Mouse (Mus musculus): Measurements from ENCODE around the gene Gm45618. TPM values are rescaled to one million over a fixed set of nuclear protein-coding genes. Genes with fewer than 3 reads are reported as not detected.
"Not testable (repeated sequence)": the region's sequence is repeated elsewhere in the genome, so short reads cannot be mapped to it uniquely, and the experiment has no call there.

The Gm45618 gene
- polyA plus RNA-seq, 1 experiment = not detected

GRCm38 (mm10) chr7:142140696-142141095 is 20.2 kb upstream of the Gm45618 start:
- H3K4me1 ChIP-seq (ENCODE audit: control insufficient read depth, insufficient read depth, low read length) = no peaks in the 10 kb centered on the region
- no peak overlapping the region for H3K4me3 ChIP-seq (ENCODE audit: insufficient read depth, low read length)
- TF ChIP-seq POLR2A (IDR thresholded peaks at IDR 0.05; ENCODE audit: extremely low read depth, insufficient read depth, low read length) = no peak
- TF ChIP-seq CTCF (IDR thresholded peaks at IDR 0.05; ENCODE audit: extremely low read depth, insufficient read depth, low read length) = no peak
- H3K27ac ChIP-seq (ENCODE audit: insufficient read depth, low read length) = no peak overlapping the region

DNA sequence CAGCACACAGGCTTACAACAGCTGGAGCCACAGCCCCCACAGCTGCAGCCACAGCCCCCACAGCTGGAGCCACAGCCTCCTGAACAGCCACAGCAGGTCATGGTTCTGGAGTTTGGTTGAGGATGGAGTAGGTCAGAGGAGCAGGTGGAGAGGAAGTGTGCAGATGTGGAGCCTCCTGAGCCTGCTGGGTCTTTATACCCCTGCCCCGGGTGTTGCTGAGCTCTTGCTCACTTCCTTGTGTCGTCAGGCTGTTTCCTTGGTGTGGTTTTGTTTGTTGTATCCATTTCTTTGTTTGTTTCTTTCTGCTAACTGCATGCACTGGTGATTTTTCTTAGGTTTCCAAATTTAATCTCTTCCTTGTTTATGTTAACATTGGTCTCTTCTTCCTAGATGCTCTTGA is 15.4 kb upstream of the Gm45618 start, which contains the start of gene Gm39115:
Gm39115 (minus strand) TSS at position 101 of the 400 bp plus-strand sequence.
- H3K4me1 ChIP-seq (ENCODE audit: control insufficient read depth, insufficient read depth, low read length); H3K27ac ChIP-seq (ENCODE audit: insufficient read depth, low read length); H3K4me3 ChIP-seq (ENCODE audit: insufficient read depth, low read length): not testable (repeated sequence)

- Histone ChIP-seq H3K27ac (ENCODE audit: insufficient read depth, low read length) (no peak overlapping the region), H3K4me3 (ENCODE audit: insufficient read depth, low read length) (no peak overlapping the region), H3K4me1 (ENCODE audit: control insufficient read depth, insufficient read depth, low read length) (no peaks in the 10 kb centered on the region)
- no peak for TF ChIP-seq POLR2A (IDR thresholded peaks at IDR 0.05; ENCODE audit: extremely low read depth, insufficient read depth, low read length)
- peak; percentile 51 for TF ChIP-seq CTCF (IDR thresholded peaks at IDR 0.05; ENCODE audit: extremely low read depth, insufficient read depth, low read length)
Observed at GRCm38 (mm10) chr7:142134206-142134995, 13.9 kb upstream of the Gm45618 start.

GRCm38 (mm10) chr7:142128843-142129242 is 8.3 kb upstream of the Gm45618 start:
- Histone ChIP-seq H3K27ac (ENCODE audit: insufficient read depth, low read length) (no peak overlapping the region), H3K4me1 (ENCODE audit: control insufficient read depth, insufficient read depth, low read length) (no peaks in the 10 kb centered on the region), H3K4me3 (ENCODE audit: insufficient read depth, low read length) (no peak overlapping the region)
- no peak for TF ChIP-seq POLR2A (IDR thresholded peaks at IDR 0.05; ENCODE audit: extremely low read depth, insufficient read depth, low read length)
- no peak for TF ChIP-seq CTCF (IDR thresholded peaks at IDR 0.05; ENCODE audit: extremely low read depth, insufficient read depth, low read length)

DNA sequence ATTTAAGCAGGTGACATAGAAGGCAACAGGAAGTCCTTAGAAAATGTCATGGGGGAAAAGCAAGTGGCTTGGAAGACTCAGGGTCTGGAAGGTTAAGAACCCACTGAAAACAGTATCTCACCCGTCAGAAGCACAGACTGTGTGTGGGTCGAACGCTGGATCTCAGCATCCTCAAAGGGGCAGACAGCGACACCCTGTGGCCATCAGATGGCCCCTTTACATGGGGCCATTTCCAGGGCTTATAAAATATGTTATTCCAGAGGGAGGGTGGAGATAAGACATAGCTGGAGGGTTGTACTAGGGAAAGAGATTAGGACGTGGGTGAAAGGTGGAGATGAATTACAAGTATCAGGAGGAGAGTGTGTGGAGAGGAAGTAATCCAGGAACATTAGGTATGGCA is 897 bp downstream of the Gm45618 start:
- Histone ChIP-seq H3K4me3 (ENCODE audit: insufficient read depth, low read length) (no peak overlapping the region), H3K4me1 (ENCODE audit: control insufficient read depth, insufficient read depth, low read length) (no peaks in the 10 kb centered on the region), H3K27ac (ENCODE audit: insufficient read depth, low read length) (no peak overlapping the region)
- TF ChIP-seq POLR2A (IDR thresholded peaks at IDR 0.05; ENCODE audit: extremely low read depth, insufficient read depth, low read length) (no peak), CTCF (IDR thresholded peaks at IDR 0.05; ENCODE audit: extremely low read depth, insufficient read depth, low read length) (peak; percentile 43; the same call in 1 of the 2 replicates)

- no peak overlapping the region for H3K27ac ChIP-seq (ENCODE audit: insufficient read depth, low read length)
- H3K4me3 ChIP-seq (ENCODE audit: insufficient read depth, low read length) = no peak overlapping the region
- no peaks in the 10 kb centered on the region for H3K4me1 ChIP-seq (ENCODE audit: control insufficient read depth, insufficient read depth, low read length)
- TF ChIP-seq CTCF (IDR thresholded peaks at IDR 0.05; ENCODE audit: extremely low read depth, insufficient read depth, low read length) = no peak
- no peak for TF ChIP-seq POLR2A (IDR thresholded peaks at IDR 0.05; ENCODE audit: extremely low read depth, insufficient read depth, low read length)
Observed at GRCm38 (mm10) chr7:142104747-142105146, 15.8 kb downstream of the Gm45618 start.

DNA sequence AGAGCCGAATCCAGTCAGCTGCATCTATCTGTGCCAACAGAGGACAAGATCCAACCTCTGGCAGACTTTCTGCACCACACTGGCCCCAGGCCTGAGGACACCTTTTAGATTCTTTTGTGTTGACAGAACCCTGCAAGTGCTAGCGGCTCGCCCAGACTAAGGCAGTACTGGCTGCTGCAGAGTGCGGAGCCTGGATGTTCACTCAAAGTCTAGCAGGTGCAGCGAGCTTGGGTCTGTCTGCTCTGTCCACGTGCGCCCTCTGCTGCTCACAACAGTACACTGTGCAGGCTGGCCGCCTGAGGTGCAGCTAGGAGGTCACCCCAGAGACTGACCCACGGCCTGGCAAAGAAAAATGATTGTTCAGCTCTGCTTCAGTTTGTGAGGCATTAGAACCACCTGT is 22.8 kb downstream of the Gm45618 start:
- Histone ChIP-seq H3K4me1 (ENCODE audit: control insufficient read depth, insufficient read depth, low read length) (no peaks in the 10 kb centered on the region; the same call in 1 of the 2 replicates), H3K4me3 (ENCODE audit: insufficient read depth, low read length) (no peak overlapping the region), H3K27ac (ENCODE audit: insufficient read depth, low read length) (no peak overlapping the region)
- TF ChIP-seq CTCF (IDR thresholded peaks at IDR 0.05; ENCODE audit: extremely low read depth, insufficient read depth, low read length) (peak; percentile 90), POLR2A (IDR thresholded peaks at IDR 0.05; ENCODE audit: extremely low read depth, insufficient read depth, low read length) (no peak)

GRCm38 (mm10) chr7:142096701-142097100 is 23.8 kb downstream of the Gm45618 start:
- no peak overlapping the region for H3K27ac ChIP-seq (ENCODE audit: insufficient read depth, low read length)
- TF ChIP-seq CTCF (IDR thresholded peaks at IDR 0.05; ENCODE audit: extremely low read depth, insufficient read depth, low read length) (no peak), POLR2A (IDR thresholded peaks at IDR 0.05; ENCODE audit: extremely low read depth, insufficient read depth, low read length) (no peak)
- H3K4me1 ChIP-seq (ENCODE audit: control insufficient read depth, insufficient read depth, low read length) = peaks cover 2% of the 10 kb centered on the region; the same call in 1 of the 2 replicates
- no peak overlapping the region for H3K4me3 ChIP-seq (ENCODE audit: insufficient read depth, low read length)

DNA sequence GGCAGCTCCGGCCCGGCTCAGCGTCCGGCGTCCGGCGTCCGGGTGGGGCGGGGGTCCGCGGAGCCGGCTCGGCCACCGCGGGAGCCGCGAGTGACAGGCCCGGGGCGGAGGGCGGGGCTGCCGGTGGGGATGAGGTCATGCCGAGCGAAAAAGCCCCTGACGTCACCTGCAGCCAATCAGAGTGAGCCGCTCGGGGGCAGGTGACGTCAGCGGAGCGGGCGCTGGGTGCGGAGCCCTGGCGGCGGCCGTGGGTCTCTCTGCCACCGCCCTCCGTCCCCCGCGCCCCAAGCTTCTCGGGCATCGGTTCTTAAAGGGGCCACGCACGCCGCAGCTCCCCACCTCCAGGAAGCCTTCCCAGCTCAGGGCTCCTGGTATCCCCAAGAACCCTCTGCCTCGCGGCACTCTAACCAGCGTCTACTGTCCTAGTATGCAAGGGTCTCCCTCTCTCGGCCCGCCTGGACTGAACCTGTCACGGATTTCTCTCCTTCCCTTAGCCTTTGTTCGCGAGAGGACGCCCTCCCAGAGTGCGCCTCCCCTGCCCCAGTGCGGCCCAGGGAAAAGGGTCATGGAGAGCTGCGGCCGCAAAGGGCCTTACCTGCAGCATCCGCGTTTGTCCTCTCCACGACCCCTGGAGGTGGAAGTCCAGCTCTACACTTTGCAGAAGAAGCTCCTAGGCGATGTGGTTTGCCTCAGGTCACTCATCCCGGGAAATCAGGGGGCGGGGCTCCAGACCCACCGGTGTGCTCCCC is 25.2 kb downstream of the Gm45618 start, which contains the start of gene Dusp8:
Dusp8 (minus strand) TSS at position 661 of the 749 bp plus-strand sequence.
- TF ChIP-seq POLR2A (IDR thresholded peaks at IDR 0.05; ENCODE audit: extremely low read depth, insufficient read depth, low read length) (0 out of 2 replicates have a peak, but pooled peaks have one; percentile 5), CTCF (IDR thresholded peaks at IDR 0.05; ENCODE audit: extremely low read depth, insufficient read depth, low read length) (no peak)
- peaks cover 11% of the 10 kb centered on the region for H3K4me1 ChIP-seq (ENCODE audit: control insufficient read depth, insufficient read depth, low read length)
- H3K4me3 ChIP-seq (ENCODE audit: insufficient read depth, low read length) = peak within 1 kb of the TSS; percentile 80
- H3K27ac ChIP-seq (ENCODE audit: insufficient read depth, low read length) = peak within 1 kb of the TSS; percentile 100

Data from cortical plate, adult 2 months (tissue).